Mouse (Mus musculus): ENCODE measurements around the gene Slc41a3.

- TF ChIP-seq POLR2A (IDR thresholded peaks at IDR 0.05; ENCODE audit: low read depth, low read length) (no peak), CTCF (IDR thresholded peaks at IDR 0.05; ENCODE audit: borderline replicate concordance, insufficient read depth, low read length) (peak; percentile 74; the same call in 1 of the 2 replicates)
Measured at GRCm38 (mm10) chr6:90607196-90607595, 2.7 kb downstream of the Slc41a3 start.

All from embryonic fibroblast, embryonic 13.5 days (primary cell).